Mouse (Mus musculus) heart, adult 2 months (tissue): ENCODE measurements at regions not wholly inside any gene's neighbourhood (a gene's known extent, or its start where the extent isn't known, plus 50 kb on each side); places are given as distances from the start of the nearest gene placed in this dataset.

Experiments used
- CTCF ChIP-seq: fragments of 200-600 bp; IDR thresholded peaks from 2 replicates; pipeline ENCODE4 v1.8.1; 2022; ENCODE audit warnings: antibody characterized with exemption, mild to moderate bottlenecking, moderate library complexity
- EP300 ChIP-seq: fragments of 200-500 bp; IDR thresholded peaks from 2 replicates; pipeline ENCODE4 v1.6.1; 2011; ENCODE audit warnings: low read depth, low read length, control low read depth; ENCODE audit not compliant: insufficient read depth
- POLR2A ChIP-seq: fragments of 200-500 bp; IDR thresholded peaks from 2 replicates; pipeline ENCODE4 v1.6.1; 2011; ENCODE audit warnings: mild to moderate bottlenecking, low read depth, low read length, control low read depth; ENCODE audit not compliant: insufficient read depth

GRCm38 (mm10) chr8:75309463-75309862 lies 95.7 kb downstream of the Rasd2 start:
- no peak for TF ChIP-seq EP300
- no peak for TF ChIP-seq CTCF
- TF ChIP-seq POLR2A, result no peak
